Mouse (Mus musculus): ENCODE results near the gene Olfr533. TPM values are rescaled to one million over a fixed set of nuclear protein-coding genes. Genes with fewer than 3 reads are reported as not detected.
"Not testable (repeated sequence)": the region's sequence is repeated elsewhere in the genome, so short reads cannot be mapped to it uniquely, and the experiment has no call there.

Gene Olfr533
- polyA plus RNA-seq, 1 experiment from 2014 or later = not detected

- H3K36me3 ChIP-seq (ENCODE audit: control insufficient read depth, insufficient read depth, low read length); H3K4me3 ChIP-seq (replicated peaks; ENCODE audit: low read length); H3K4me1 ChIP-seq (ENCODE audit: control insufficient read depth, insufficient read depth, low read length); H3K9me3 ChIP-seq (replicated peaks; ENCODE audit: control insufficient read depth, low read length); H3K27me3 ChIP-seq (ENCODE audit: control insufficient read depth, insufficient read depth, low read length); H3K9ac ChIP-seq (ENCODE audit: low read length); H3K4me2 ChIP-seq (ENCODE audit: low read depth, low read length); ATAC-seq (ENCODE audit: insufficient read depth, low FRiP score); H3K27ac ChIP-seq (ENCODE audit: low read length): not testable (repeated sequence)
- WGBS = 67% methylated on average over 2 of the region's 2 CpGs
Measured at GRCm38 (mm10) chr7:140507346-140508021, 44.3 kb downstream of the Olfr533 start, which contains the start of gene Olfr536. Gene Olfr536, minus strand, starts transcription at chr7:140507396.

Other genes with a start within 250 kb of the Olfr533 start
- gene Cd163l1, start 245.1 kb upstream of the Olfr533 start, polyA plus RNA-seq (2015; fragmentation: Nextera tagmentation; extraction: Ambion mirVana) = 0.10 and 0.15 TPM in 2 replicates
- not detected in 2 replicates for gene 5830411N06Rik, start 216.1 kb upstream of the Olfr533 start, polyA plus RNA-seq (2015; fragmentation: Nextera tagmentation; extraction: Ambion mirVana)
- gene Olfr525, start 142.5 kb upstream of the Olfr533 start, polyA plus RNA-seq (2015; fragmentation: Nextera tagmentation; extraction: Ambion mirVana) = not detected in 2 replicates
- not detected in 2 replicates for gene Olfr527, start 129.4 kb upstream of the Olfr533 start, polyA plus RNA-seq (2015; fragmentation: Nextera tagmentation; extraction: Ambion mirVana)
- not detected in 2 replicates for gene Olfr60, start 101.7 kb upstream of the Olfr533 start, polyA plus RNA-seq (2015; fragmentation: Nextera tagmentation; extraction: Ambion mirVana)
- gene Olfr530, start 87.0 kb upstream of the Olfr533 start, polyA plus RNA-seq (2015; fragmentation: Nextera tagmentation; extraction: Ambion mirVana) = not detected in 2 replicates
- not detected in 2 replicates for gene Olfr531, start 60.5 kb upstream of the Olfr533 start, polyA plus RNA-seq (2015; fragmentation: Nextera tagmentation; extraction: Ambion mirVana)
- not detected in 2 replicates for gene Olfr532, start 41.7 kb upstream of the Olfr533 start, polyA plus RNA-seq (2015; fragmentation: Nextera tagmentation; extraction: Ambion mirVana)
- gene Olfr535, start 20.8 kb downstream of the Olfr533 start, polyA plus RNA-seq (2015; fragmentation: Nextera tagmentation; extraction: Ambion mirVana) = not detected in 2 replicates
- gene Olfr536, start 44.0 kb downstream of the Olfr533 start, polyA plus RNA-seq (2015; fragmentation: Nextera tagmentation; extraction: Ambion mirVana) = not detected in 2 replicates
- not detected in 2 replicates for gene Olfr538, start 104.5 kb downstream of the Olfr533 start, polyA plus RNA-seq (2015; fragmentation: Nextera tagmentation; extraction: Ambion mirVana)
- gene Olfr46, start 137.9 kb downstream of the Olfr533 start, polyA plus RNA-seq (2015; fragmentation: Nextera tagmentation; extraction: Ambion mirVana) = 0.01 and 0.02 TPM in 2 replicates
- not detected in 2 replicates for gene Olfr61, start 165.6 kb downstream of the Olfr533 start, polyA plus RNA-seq (2015; fragmentation: Nextera tagmentation; extraction: Ambion mirVana)
- gene Olfr53, start 183.1 kb downstream of the Olfr533 start, polyA plus RNA-seq (2015; fragmentation: Nextera tagmentation; extraction: Ambion mirVana) = not detected in 2 replicates
- gene Olfr539, start 196.6 kb downstream of the Olfr533 start, polyA plus RNA-seq (2015; fragmentation: Nextera tagmentation; extraction: Ambion mirVana) = not detected in 2 replicates
- gene Olfr45, start 218.6 kb downstream of the Olfr533 start, polyA plus RNA-seq (2015; fragmentation: Nextera tagmentation; extraction: Ambion mirVana) = not detected in 2 replicates
- gene Olfr541, start 233.9 kb downstream of the Olfr533 start, polyA plus RNA-seq (2015; fragmentation: Nextera tagmentation; extraction: Ambion mirVana) = not detected in 2 replicates